Mouse (Mus musculus): ENCODE data around the gene Lmo2.

Lmo2 gene

DNA sequence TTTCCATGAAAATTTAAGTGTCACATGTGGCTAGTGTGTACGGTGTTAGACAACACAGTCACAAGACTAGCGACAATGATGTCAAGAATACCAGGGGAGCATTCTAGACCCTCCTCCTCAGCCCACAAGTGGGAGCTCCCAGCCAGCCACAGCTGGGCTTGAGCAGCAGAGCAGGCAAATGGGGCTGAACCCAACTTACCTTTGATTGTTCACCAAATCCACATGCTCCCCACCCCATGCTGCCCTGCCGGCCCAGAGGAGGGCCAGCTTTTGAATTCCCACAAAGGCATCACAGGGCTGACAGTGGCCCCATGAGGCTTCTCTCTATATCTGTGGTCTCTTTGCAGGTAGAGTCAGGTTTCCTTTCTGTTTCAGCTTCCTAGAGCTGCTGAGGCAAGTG lies 16.7 kb upstream of the Lmo2 start:
- no peak for DNase-seq (ENCODE audit: low read depth)

DNA sequence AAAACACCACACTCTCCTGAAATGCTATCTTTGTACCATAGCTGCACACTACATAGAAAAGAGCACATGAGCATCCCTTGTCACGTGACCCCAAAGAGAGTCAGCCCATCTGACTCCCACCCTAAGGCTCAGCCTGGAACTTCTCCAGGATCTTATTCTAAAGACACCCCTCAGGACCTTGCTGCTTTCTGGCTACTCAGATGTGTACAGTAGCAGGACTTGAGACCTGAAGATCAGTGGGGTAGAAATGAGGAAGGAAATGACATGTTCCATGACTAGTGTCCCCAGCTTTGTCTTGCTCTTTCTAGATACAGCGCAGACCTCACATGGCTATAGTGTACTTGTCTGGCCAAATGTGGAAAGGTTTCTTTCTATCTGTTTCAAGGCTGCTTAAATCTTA lies 12.9 kb upstream of the Lmo2 start:
- DNase-seq (ENCODE audit: low read depth): peak; percentile 94

DNA sequence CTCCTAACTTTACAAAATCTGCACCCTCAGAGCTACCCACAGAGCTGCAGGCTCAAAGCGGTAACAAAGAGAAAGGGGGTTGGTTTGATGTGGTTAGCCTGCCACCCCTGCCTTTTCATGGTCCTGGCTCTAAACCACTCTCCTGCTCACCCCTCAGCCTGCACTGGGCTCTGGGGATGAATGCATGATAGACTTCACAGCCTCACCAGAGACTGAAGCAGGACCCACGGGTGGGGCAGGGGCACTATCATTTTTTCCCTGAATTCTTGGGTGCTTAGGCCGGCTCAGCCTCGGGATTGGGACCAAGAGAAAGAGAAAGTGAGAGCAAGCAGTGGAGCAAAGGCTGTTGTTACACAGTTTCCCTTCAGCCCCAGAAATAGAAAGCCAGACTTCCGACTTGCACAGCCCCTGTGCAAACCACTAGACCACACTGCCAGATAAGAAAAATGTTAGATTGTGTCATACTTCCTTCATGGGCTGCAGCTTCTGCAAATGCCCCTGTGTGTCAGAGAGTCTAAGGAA lies 12.2 kb upstream of the Lmo2 start:
- DNase-seq (ENCODE audit: low read depth): peak; percentile 98

- DNase-seq (ENCODE audit: low read depth): peak; percentile 81
These were observed 10.9 kb upstream of the Lmo2 start for GRCm38 (mm10) chr2:103946892-103947291.

- DNase-seq (ENCODE audit: low read depth): no peak
These were observed 9.7 kb upstream of the Lmo2 start for GRCm38 (mm10) chr2:103947982-103948655.

DNA sequence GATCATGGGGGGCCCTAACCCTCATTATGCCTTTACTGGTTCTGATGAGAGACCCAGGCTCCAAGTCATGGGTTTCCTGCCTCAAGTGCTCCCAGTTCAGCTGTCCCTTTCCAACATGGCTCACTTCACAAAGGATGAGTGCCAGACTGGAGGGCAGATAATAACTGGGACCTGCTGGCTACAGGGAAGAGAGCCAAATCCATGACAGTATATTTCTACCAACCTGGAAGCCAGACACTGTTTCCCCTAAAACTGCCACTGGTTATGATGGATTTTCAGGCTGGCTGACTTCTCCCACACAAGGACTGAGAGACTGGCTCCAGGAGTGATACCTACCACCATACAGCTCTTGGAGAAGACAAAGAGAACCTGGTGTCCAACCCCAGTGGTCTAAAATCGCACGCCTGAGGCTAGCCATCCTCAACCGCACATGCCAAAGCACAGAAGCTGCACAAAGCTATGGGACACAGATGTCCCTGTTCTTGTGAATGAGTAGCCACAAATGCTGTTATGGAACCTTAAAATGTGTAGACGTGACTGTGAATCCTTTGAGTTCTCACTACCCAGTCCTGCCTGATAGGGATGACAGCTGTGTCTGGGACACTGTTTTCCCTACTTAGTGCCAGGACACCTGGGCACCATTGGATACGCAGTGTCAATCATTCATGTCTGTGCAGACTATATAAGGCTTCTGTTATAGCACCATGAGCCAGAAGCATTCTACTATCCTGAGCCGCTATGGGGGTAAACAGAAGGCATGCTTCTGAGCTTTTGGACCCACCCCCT lies 4.5 kb upstream of the Lmo2 start:
- DNase-seq (ENCODE audit: low read depth): no peak

DNA sequence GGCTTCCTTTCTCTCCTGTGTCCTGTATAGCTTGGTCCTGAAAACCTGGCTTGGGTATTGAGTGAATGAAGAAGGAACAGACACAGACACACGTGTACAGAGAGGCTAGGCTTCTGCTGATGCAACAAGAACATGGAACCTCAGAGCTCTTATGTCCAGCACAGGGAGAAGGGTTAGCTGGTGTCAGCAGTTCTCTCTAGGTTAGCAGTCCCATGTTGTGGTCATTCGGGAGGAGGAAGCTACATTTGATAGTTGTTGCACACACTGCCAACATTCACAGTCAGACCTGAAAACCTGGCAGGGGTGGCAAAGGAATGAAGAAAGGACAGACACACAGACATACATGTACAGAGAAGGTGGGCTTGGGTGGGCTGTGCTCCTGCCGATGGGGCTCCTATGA lies 2.1 kb upstream of the Lmo2 start:
- no peak for DNase-seq (ENCODE audit: low read depth)

GRCm38 (mm10) chr2:103956867-103957266 lies 919 bp upstream of the Lmo2 start:
- DNase-seq (ENCODE audit: low read depth): no peak

DNA sequence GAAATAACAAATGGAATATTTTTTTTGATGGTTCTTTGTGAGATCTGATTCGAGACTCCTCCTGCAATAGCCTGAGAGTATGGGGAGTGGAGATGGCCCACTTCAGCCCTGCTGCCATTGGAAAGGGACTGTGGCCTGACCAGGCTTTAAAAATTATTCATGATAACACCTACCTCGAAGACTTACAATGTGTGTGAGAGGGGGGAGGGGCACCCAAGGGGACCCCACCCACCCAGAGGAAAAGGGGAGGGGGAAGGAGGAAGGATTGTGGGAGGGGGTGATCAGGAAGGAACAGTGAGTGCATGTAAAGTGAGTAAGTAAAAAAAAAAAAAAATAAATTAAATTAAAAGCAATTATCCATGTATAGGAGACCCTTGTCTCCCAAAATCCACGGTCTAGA lies 848 bp downstream of the Lmo2 start:
- DNase-seq (ENCODE audit: low read depth): no peak

GRCm38 (mm10) chr2:103959066-103959465 lies 1.3 kb downstream of the Lmo2 start:
- no peak for DNase-seq (ENCODE audit: low read depth)

DNA sequence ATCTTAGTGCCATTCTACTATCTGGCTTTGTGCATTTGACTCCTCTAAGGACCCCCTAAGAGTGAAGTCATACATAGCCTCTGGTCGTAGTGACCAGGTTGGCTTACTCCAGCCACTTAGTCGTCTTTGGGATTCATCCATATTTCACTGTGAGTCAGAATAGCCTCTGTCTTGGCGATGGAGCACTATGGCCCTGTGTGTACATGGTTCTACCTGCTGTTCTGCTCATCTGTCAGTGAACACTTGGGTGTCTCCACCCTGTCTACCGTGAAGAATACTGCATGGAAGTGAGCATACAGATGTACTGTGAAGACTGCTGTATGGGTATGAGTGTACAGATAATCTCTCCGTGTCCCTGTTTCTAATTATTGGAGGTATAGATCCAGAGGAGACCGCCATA lies 1.8 kb downstream of the Lmo2 start:
- DNase-seq (ENCODE audit: low read depth): no peak

DNA sequence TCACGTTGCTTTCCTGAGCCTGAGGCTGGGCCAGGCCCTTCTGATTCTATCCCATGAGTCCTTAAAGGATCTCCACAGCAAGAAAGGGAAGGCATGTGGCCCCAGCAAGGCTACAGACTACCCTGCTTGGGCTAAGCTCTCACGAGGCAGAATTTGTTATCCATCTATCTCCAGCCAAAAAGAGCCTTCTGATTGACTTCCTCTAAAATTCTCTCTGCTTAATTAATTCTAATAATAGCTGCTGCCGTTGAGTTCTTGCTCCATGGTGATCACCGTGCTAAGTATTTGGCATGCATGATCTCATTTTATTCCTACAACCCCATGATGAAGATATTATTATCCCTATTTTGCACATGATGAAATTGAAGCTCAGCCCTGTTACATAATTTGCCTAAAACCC lies 4.6 kb downstream of the Lmo2 start:
- no peak for DNase-seq (ENCODE audit: low read depth)

GRCm38 (mm10) chr2:103965391-103965790 lies 7.6 kb downstream of the Lmo2 start:
- no peak for DNase-seq (ENCODE audit: low read depth)

DNA sequence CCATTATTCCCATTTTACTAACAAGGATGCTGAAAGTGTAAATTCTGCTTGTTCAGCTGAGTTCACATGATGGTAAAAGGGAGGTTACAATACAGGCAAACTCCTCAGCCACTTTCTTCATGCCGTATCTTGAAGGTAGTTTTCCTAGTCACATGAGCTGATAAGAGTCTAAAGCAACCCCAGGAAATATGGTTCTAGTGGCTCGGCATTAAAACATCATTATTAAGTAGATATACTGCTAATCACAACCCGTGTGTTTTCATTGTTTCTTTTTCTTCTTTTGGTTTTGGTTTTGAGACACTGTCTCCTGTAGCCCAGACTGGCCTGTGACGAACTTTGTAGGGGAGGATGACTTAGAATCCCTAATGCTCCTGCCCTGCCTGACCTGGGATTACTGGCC lies 10.4 kb downstream of the Lmo2 start:
- no peak for DNase-seq (ENCODE audit: low read depth)

- no peak for DNase-seq (ENCODE audit: low read depth)
These were observed 11.2 kb downstream of the Lmo2 start for GRCm38 (mm10) chr2:103968919-103969436.

DNA sequence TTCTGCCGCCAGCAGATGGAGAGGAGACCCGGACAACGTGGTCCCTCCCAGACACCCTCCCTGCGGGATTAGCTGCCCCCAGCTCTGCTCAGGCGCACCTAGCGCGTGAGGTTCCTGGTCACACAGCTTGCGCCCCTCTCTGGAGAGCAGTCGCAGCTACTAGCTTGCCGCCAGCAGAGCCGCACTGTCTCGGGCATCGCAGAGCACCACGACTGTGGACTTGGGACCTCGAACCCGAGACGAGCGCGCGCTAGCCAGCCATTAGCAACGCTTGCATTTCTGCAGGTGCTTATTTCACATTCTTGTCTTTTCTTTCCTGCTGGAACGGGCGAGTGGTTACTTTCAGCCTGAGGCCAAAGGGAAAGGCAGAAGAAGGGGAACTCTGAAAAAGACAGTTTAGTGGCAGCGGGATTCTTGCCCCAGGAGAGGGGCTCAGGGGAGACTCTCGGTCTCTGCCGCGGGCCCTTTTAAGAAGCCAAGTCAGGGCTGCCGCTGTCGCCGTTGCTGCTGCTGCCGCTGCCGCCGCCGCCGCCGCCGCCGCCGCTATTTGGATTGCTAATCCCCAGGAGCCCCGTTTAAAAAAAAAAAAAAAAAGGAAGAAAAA lies 11.8 kb downstream of the Lmo2 start:
- DNase-seq (ENCODE audit: low read depth): peak; percentile 92

DNA sequence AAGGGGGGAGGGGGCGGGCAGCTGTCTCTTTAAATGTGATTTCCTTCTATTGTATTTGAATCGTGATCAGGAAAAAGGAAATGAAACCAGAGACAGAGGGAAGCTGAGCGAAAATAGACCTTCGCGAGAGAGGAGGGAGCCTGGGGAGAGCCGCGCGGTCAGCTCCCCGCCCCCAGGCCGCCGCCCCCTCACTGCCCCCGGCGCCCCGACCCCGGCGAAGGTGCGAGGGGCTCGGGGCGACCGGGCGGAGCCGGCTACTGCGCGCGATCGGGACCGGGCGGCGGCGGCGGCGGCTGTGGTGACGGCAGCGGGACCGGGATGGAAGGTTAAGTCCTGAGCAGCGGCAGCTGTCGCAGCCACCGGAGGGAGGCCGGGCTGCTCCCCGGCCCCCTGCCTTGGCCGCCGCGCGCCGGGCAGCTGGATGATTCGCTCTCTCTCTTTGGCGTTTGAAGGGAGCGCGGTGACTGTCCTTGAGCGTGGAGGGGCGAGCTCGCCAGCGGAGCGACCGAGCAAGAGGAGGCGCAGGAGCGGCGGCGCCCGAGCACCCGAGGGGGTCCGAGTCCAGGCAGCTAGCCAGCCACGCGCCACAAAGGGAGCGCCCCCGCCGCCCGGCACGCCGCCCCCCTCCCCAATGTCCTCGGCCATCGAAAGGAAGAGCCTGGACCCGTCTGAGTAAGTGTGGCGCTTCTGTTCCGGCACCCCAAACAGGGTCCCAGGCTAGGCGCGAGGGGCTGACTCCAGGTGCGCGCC lies 12.4 kb downstream of the Lmo2 start:
- no peak for DNase-seq (ENCODE audit: low read depth)

GRCm38 (mm10) chr2:103970791-103971649 lies 13.2 kb downstream of the Lmo2 start:
- DNase-seq (ENCODE audit: low read depth): no peak

GRCm38 (mm10) chr2:103971838-103972237 lies 14.1 kb downstream of the Lmo2 start:
- DNase-seq (ENCODE audit: low read depth): no peak

DNA sequence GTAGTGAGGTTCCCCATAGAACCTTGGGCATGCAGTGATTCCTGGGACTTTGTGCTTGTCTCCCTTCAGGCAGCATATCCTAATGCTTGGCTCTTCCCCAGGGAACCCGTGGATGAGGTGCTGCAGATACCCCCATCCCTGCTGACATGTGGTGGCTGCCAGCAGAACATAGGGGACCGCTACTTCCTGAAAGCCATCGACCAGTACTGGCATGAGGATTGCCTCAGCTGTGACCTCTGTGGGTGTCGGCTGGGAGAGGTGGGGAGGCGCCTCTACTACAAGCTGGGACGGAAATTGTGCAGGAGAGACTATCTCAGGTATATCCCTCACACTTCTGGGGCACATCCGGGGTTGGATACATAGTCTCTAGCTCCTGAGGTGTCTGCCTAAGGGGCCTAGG lies 18.1 kb downstream of the Lmo2 start:
- DNase-seq (ENCODE audit: low read depth): no peak

GRCm38 (mm10) chr2:103977216-103977615 lies 19.4 kb downstream of the Lmo2 start:
- no peak for DNase-seq (ENCODE audit: low read depth)

Data from 416B (cell line).